ENCODE assay signal across 17 mouse cellular contexts in the genomic region with DNA sequence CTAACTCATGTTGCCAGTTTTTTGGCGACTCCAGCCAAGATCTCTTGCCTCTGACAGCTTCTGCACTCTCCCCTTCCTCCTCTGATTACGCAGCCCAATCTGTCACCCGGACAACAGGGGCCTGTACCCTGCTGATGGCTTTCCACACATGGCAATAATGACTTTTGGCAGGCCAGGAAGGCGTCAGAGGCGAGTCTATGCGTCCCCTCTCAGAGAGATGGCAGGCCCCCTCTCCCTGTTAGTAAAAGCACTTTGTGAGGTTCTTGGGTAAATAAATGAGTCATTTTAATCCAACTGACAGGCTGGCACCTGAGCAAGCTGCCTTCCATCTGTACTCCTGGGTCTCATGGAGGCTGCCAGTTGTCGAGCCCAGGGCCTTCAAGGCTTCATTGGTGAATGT. TPM values are rescaled to one million over a fixed set of nuclear protein-coding genes. Genes with fewer than 3 reads are reported as not detected.
DNase-seq lines count a peak whose midpoint lies in the region; ATAC-seq and TF ChIP-seq lines count a peak whose summit lies in the region.
"Had no signal": no experiment of that assay in that cellular context is flagged by ENCODE, and none has a peak within 500 bp of the region (broad histone marks: within the 10 kb centered on the region; RNA-seq: fewer than 3 reads in every experiment).

No protein-coding gene starts in this region.

- TF ChIP-seq CTCF in midbrain, postnatal 0 days (IDR thresholded peaks at IDR 0.05): no peak

- no peak overlapping the region for H3K4me2 ChIP-seq in hindbrain, embryonic 15.5 days
- H3K4me2 ChIP-seq in hindbrain, embryonic 11.5 days (replicated peaks; ENCODE audit: low read depth, low read length): no peak overlapping the region
- H3K4me2 ChIP-seq in midbrain, postnatal 0 days (ENCODE audit: low read depth, low read length, poor library complexity, severe bottlenecking): no peak overlapping the region
- no peak overlapping the region for H3K4me2 ChIP-seq in midbrain, embryonic 16.5 days (ENCODE audit: low read length)
- H3K4me2 ChIP-seq: heart, embryonic 11.5 days; limb, embryonic 15.5 days; lung, embryonic 15.5 days had no signal

- WGBS in hindbrain, embryonic 15.5 days: 49% methylated on average over 7 of the region's 7 CpGs
- WGBS in hindbrain, embryonic 11.5 days: 80% methylated on average over 7 of the region's 7 CpGs
- 66% methylated on average over 7 of the region's 7 CpGs for WGBS in midbrain, postnatal 0 days
- 74% methylated on average over 7 of the region's 7 CpGs for WGBS in midbrain, embryonic 16.5 days

- DNase-seq in hindbrain, embryonic 11.5 days (ENCODE audit: low spot score): no peak
- DNase-seq in midbrain, postnatal 0 days (ENCODE audit: low spot score): peak; percentile 93
- DNase-seq in cerebellum, adult 9-11 months: peak; percentile 82
- no peak for DNase-seq in adrenal gland, postnatal 14 days
- DNase-seq in adrenal gland, adult (ENCODE audit: inconsistent age in 2 of 2, low spot score in 1 of 2): no peak
- no peak for DNase-seq in right cerebral cortex, postnatal 36 days (ENCODE audit: low spot score in 2 of 2)
- DNase-seq: kidney, adult 9 months; thymus, postnatal 14 days had no signal

- H3K27me3 ChIP-seq in hindbrain, embryonic 15.5 days: no peaks in the 10 kb centered on the region
- no peaks in the 10 kb centered on the region for H3K27me3 ChIP-seq in hindbrain, embryonic 11.5 days (ENCODE audit: control insufficient read depth, insufficient read depth, low read length)
- H3K27me3 ChIP-seq in midbrain, postnatal 0 days (ENCODE audit: insufficient read depth, low read length): no peaks in the 10 kb centered on the region
- H3K27me3 ChIP-seq in midbrain, embryonic 16.5 days (ENCODE audit: control insufficient read depth, insufficient read depth, low read depth, low read length): no peaks in the 10 kb centered on the region
- H3K27me3 ChIP-seq: limb, embryonic 15.5 days; lung, embryonic 15.5 days had no signal

- peaks cover 3% of the 10 kb centered on the region for H3K4me1 ChIP-seq in hindbrain, embryonic 15.5 days (replicated peaks)
- no peaks in the 10 kb centered on the region for H3K4me1 ChIP-seq in hindbrain, embryonic 11.5 days (replicated peaks; ENCODE audit: control insufficient read depth, insufficient read depth, low read length)
- H3K4me1 ChIP-seq in midbrain, postnatal 0 days (ENCODE audit: insufficient read depth, low read length): no peaks in the 10 kb centered on the region
- no peaks in the 10 kb centered on the region; the same call in 1 of the 2 replicates for H3K4me1 ChIP-seq in midbrain, embryonic 16.5 days (ENCODE audit: control insufficient read depth, insufficient read depth, low read length)
- H3K4me1 ChIP-seq: limb, embryonic 15.5 days; lung, embryonic 15.5 days; midbrain, embryonic 10.5 days had no signal

- no peak overlapping the region for H3K9ac ChIP-seq in hindbrain, embryonic 15.5 days
- no peak overlapping the region for H3K9ac ChIP-seq in hindbrain, embryonic 11.5 days (ENCODE audit: low read depth, low read length)
- no peak overlapping the region for H3K9ac ChIP-seq in midbrain, postnatal 0 days (replicated peaks; ENCODE audit: low read length, poor library complexity, severe bottlenecking)
- no peak overlapping the region for H3K9ac ChIP-seq in midbrain, embryonic 16.5 days (ENCODE audit: low read depth, low read length)
- H3K9ac ChIP-seq: limb, embryonic 15.5 days; lung, embryonic 15.5 days had no signal

- peak overlapping the region; percentile 58 for H3K27ac ChIP-seq in hindbrain, embryonic 15.5 days (replicated peaks)
- no peak overlapping the region for H3K27ac ChIP-seq in hindbrain, embryonic 11.5 days (ENCODE audit: low read depth, low read length)
- H3K27ac ChIP-seq in midbrain, postnatal 0 days (ENCODE audit: low read depth, low read length): no peak overlapping the region
- H3K27ac ChIP-seq in midbrain, embryonic 16.5 days (ENCODE audit: low read length): no peak overlapping the region
- H3K27ac ChIP-seq: limb, embryonic 15.5 days; lung, embryonic 15.5 days; midbrain, embryonic 10.5 days had no signal

- H3K9me3 ChIP-seq in hindbrain, embryonic 15.5 days: no peaks in the 10 kb centered on the region
- H3K9me3 ChIP-seq in hindbrain, embryonic 11.5 days (ENCODE audit: control insufficient read depth, low read length): no peaks in the 10 kb centered on the region
- H3K9me3 ChIP-seq in midbrain, postnatal 0 days (ENCODE audit: low read length): no peaks in the 10 kb centered on the region
- H3K9me3 ChIP-seq in midbrain, embryonic 16.5 days (replicated peaks; ENCODE audit: control insufficient read depth, low read length, poor library complexity, severe bottlenecking): no peaks in the 10 kb centered on the region
- H3K9me3 ChIP-seq: G1E; limb, embryonic 15.5 days; lung, embryonic 15.5 days; midbrain, embryonic 10.5 days had no signal

- H3K4me3 ChIP-seq in hindbrain, embryonic 15.5 days: no peak overlapping the region
- no peak overlapping the region for H3K4me3 ChIP-seq in hindbrain, embryonic 11.5 days (ENCODE audit: low read depth, low read length)
- H3K4me3 ChIP-seq in midbrain, postnatal 0 days (ENCODE audit: low read depth, low read length): no peak overlapping the region
- no peak overlapping the region for H3K4me3 ChIP-seq in midbrain, embryonic 16.5 days (ENCODE audit: low read depth, low read length)
- H3K4me3 ChIP-seq: limb, embryonic 15.5 days; lung, embryonic 15.5 days; midbrain, embryonic 10.5 days had no signal

- H3K36me3 ChIP-seq in hindbrain, embryonic 15.5 days: peaks cover 28% of the 10 kb centered on the region
- H3K36me3 ChIP-seq in hindbrain, embryonic 11.5 days (ENCODE audit: control insufficient read depth, insufficient read depth, low read length): no peaks in the 10 kb centered on the region
- H3K36me3 ChIP-seq in midbrain, postnatal 0 days (ENCODE audit: insufficient read depth, low read length): peaks cover 27% of the 10 kb centered on the region
- H3K36me3 ChIP-seq in midbrain, embryonic 16.5 days (ENCODE audit: control insufficient read depth, insufficient read depth, low read length): peaks cover 7% of the 10 kb centered on the region; the same call in 1 of the 2 replicates

- peak; percentile 91 for ATAC-seq in hindbrain, embryonic 15.5 days (ENCODE audit: low FRiP score, low read depth)
- no peak for ATAC-seq in hindbrain, embryonic 11.5 days (ENCODE audit: low FRiP score)
- peak; percentile 41; the same call in 1 of the 2 replicates for ATAC-seq in midbrain, postnatal 0 days (ENCODE audit: low FRiP score)
- ATAC-seq in midbrain, embryonic 16.5 days: no peak

RNA-seq across cellular contexts. Expression of a gene that starts 27.3 kb away (rescaled TPM):
- 12.4 and 17.3 TPM in 2 replicates for polyA plus RNA-seq in hindbrain, embryonic 15.5 days (2015; fragmentation: Nextera tagmentation; extraction: Ambion mirVana)
- polyA plus RNA-seq in hindbrain, embryonic 11.5 days (2014; fragmentation: Nextera tagmentation; extraction: Ambion mirVana): 18.5 and 19.8 TPM in 2 replicates
- 18.2 and 18.5 TPM in 2 replicates for total RNA-seq in midbrain, postnatal 0 days (2014; rRNA removed)
- 8.3 and 10.3 TPM in 2 replicates for polyA plus RNA-seq in midbrain, postnatal 0 days (2015; fragmentation: Nextera tagmentation; extraction: Ambion mirVana)
- 10.7 and 12.6 TPM in 2 replicates for polyA plus RNA-seq in midbrain, embryonic 16.5 days (2015; fragmentation: Nextera tagmentation; extraction: Ambion mirVana)
- total RNA-seq in adrenal gland, postnatal 14 days (2021): 7.7 and 9.5 TPM in 2 replicates

RNA-seq across cellular contexts. Expression of a gene that starts 27.3 kb away (rescaled TPM):
- polyA plus RNA-seq in hindbrain, embryonic 15.5 days (2015; fragmentation: Nextera tagmentation; extraction: Ambion mirVana): 19.9 and 20.4 TPM in 2 replicates
- polyA plus RNA-seq in hindbrain, embryonic 11.5 days (2014; fragmentation: Nextera tagmentation; extraction: Ambion mirVana): 29.5 and 33.3 TPM in 2 replicates
- 66.3 and 84.2 TPM in 2 replicates for total RNA-seq in midbrain, postnatal 0 days (2014; rRNA removed)
- polyA plus RNA-seq in midbrain, postnatal 0 days (2015; fragmentation: Nextera tagmentation; extraction: Ambion mirVana): 13.7 and 15.0 TPM in 2 replicates
- polyA plus RNA-seq in midbrain, embryonic 16.5 days (2015; fragmentation: Nextera tagmentation; extraction: Ambion mirVana): 18.7 and 23.2 TPM in 2 replicates
- total RNA-seq in adrenal gland, postnatal 14 days (2021): 28.4 and 30.6 TPM in 2 replicates

RNA-seq across cellular contexts. Expression of a gene that starts 49.0 kb away (rescaled TPM):
- polyA plus RNA-seq in hindbrain, embryonic 15.5 days (2015; fragmentation: Nextera tagmentation; extraction: Ambion mirVana): 43.3 and 60.4 TPM in 2 replicates
- 9.4 and 9.9 TPM in 2 replicates for polyA plus RNA-seq in hindbrain, embryonic 11.5 days (2014; fragmentation: Nextera tagmentation; extraction: Ambion mirVana)
- total RNA-seq in midbrain, postnatal 0 days (2014; rRNA removed): 36.8 and 49.0 TPM in 2 replicates
- 36.8 and 36.9 TPM in 2 replicates for polyA plus RNA-seq in midbrain, postnatal 0 days (2015; fragmentation: Nextera tagmentation; extraction: Ambion mirVana)
- 28.9 and 35.2 TPM in 2 replicates for polyA plus RNA-seq in midbrain, embryonic 16.5 days (2015; fragmentation: Nextera tagmentation; extraction: Ambion mirVana)
- 0.26 TPM in 1 of 2 replicates, not detected in the other for total RNA-seq in adrenal gland, postnatal 14 days (2021)
- total RNA-seq: gastrocnemius, adult 8-10 months; hematopoietic stem cell, adult 5-6 weeks had no signal
- polyA plus RNA-seq: heart, embryonic 11.5 days; lung, embryonic 15.5 days had no signal

Comparison
In these comparisons a context has a peak if more than half of its experiments do, and no peak if none do; other contexts are left out.
1. ATAC-seq: peak in hindbrain, embryonic 15.5 days (single experiment) and midbrain, postnatal 0 days (single experiment); none in hindbrain, embryonic 11.5 days (single experiment) and midbrain, embryonic 16.5 days (single experiment).
2. DNase-seq: peak in midbrain, postnatal 0 days (single experiment) and cerebellum, adult 9-11 months (single experiment); none in hindbrain, embryonic 11.5 days (single experiment), adrenal gland, postnatal 14 days (single experiment), adrenal gland, adult (0 of 2) and right cerebral cortex, postnatal 36 days (0 of 2).